8 mouse cellular contexts compared by ENCODE assay signal in the genomic region with DNA sequence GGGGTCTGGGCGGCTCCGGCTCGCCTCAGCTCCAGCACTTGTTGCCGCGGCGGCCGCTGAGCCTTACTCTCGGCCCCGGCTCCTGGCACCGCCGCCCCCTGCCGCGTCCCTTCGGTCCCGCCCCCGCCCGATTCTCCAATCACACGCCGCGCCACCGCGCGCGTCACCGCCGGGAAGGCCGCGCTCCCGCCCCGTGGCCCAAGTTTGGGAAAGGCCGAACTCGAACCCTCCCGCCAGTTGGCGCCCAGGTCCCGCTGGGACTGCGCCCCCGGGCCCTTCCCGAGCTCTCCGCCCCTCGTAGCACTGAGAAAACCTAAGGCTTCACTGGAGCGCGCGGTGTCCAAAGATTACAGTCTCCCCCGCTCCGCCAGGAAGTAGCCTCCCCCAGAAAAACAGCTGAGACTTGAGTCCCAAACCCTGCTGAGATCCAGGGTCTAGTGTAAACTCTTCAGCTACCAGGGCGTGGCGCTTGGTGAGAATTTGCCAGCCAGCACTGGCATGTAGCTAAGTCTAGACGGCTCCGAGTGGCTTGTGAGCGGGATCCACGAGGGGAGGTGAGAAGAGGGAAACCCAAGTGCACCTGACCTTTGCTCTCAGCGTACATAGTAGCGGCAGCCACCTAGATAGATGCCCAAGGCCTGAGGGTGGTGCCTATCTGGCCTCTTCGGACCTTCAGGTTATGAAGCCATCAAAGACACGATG. TPM values are rescaled to one million over a fixed set of nuclear protein-coding genes. Genes with fewer than 3 reads are reported as not detected.
DNase-seq lines count a peak whose midpoint lies in the region; ATAC-seq lines count a peak whose summit lies in the region.

No protein-coding gene starts in this region.

- peak; percentile 39; the same call in 1 of the 2 replicates for ATAC-seq in cerebellum, adult (ENCODE audit: insufficient number of reproducible peaks, low FRiP score, low TSS enrichment)
- ATAC-seq in embryonic facial prominence, embryonic 11.5 days (replicated peaks; ENCODE audit: insufficient number of reproducible peaks, low FRiP score, low TSS enrichment, low read depth): peak; percentile 91
- peak; percentile 62 for ATAC-seq in granulocyte monocyte progenitor cell, adult 5-6 weeks (replicated peaks; ENCODE audit: poor library complexity, severe bottlenecking)
- ATAC-seq in limb, embryonic 13.5 days (ENCODE audit: low FRiP score, low read depth): peak; percentile 92
- ATAC-seq in midbrain, embryonic 15.5 days (replicated peaks): peak; percentile 92

- WGBS in embryonic facial prominence, embryonic 11.5 days: under 1% methylated on average over 52 of the region's 55 CpGs
- under 1% methylated on average over 55 of the region's 55 CpGs for WGBS in limb, embryonic 13.5 days
- WGBS in midbrain, embryonic 15.5 days: under 1% methylated on average over 54 of the region's 55 CpGs

- H3K27me3 ChIP-seq in embryonic facial prominence, embryonic 11.5 days (ENCODE audit: control insufficient read depth, insufficient read depth, low read length): peaks cover 16% of the 10 kb centered on the region; the same call in 1 of the 2 replicates
- H3K27me3 ChIP-seq in limb, embryonic 13.5 days: peaks cover 71% of the 10 kb centered on the region
- H3K27me3 ChIP-seq in midbrain, embryonic 15.5 days (replicated peaks): peaks cover 58% of the 10 kb centered on the region

- no peak for DNase-seq in cerebellum, adult 9-11 months
- peak; percentile 91 for DNase-seq in embryonic facial prominence, embryonic 11.5 days (ENCODE audit: low spot score)
- DNase-seq in kidney, adult 11 months: peak; percentile 89
- DNase-seq in spleen, adult 18-20 months: peak; percentile 82 to 87

- H3K4me1 ChIP-seq in embryonic facial prominence, embryonic 11.5 days (ENCODE audit: control insufficient read depth, insufficient read depth, low read length): peaks cover 6% of the 10 kb centered on the region
- H3K4me1 ChIP-seq in limb, embryonic 13.5 days: peaks cover 22% of the 10 kb centered on the region
- peaks cover 24% of the 10 kb centered on the region for H3K4me1 ChIP-seq in midbrain, embryonic 15.5 days

- peak overlapping the region; percentile 67 for H3K9ac ChIP-seq in embryonic facial prominence, embryonic 11.5 days (replicated peaks; ENCODE audit: low read length)
- peak overlapping the region; percentile 73 for H3K9ac ChIP-seq in limb, embryonic 13.5 days
- H3K9ac ChIP-seq in midbrain, embryonic 15.5 days: peak overlapping the region; percentile 51

- H3K36me3 ChIP-seq in embryonic facial prominence, embryonic 11.5 days (replicated peaks; ENCODE audit: control insufficient read depth, insufficient read depth, low read depth, low read length): no peaks in the 10 kb centered on the region
- H3K36me3 ChIP-seq in limb, embryonic 13.5 days: no peaks in the 10 kb centered on the region
- H3K36me3 ChIP-seq in midbrain, embryonic 15.5 days (replicated peaks): no peaks in the 10 kb centered on the region

- no peaks in the 10 kb centered on the region for H3K9me3 ChIP-seq in embryonic facial prominence, embryonic 11.5 days (replicated peaks; ENCODE audit: control insufficient read depth, low read length)
- H3K9me3 ChIP-seq in limb, embryonic 13.5 days: no peaks in the 10 kb centered on the region
- no peaks in the 10 kb centered on the region for H3K9me3 ChIP-seq in midbrain, embryonic 15.5 days

- H3K4me3 ChIP-seq in embryonic facial prominence, embryonic 11.5 days (ENCODE audit: low read depth, low read length): peak overlapping the region; percentile 70
- peak overlapping the region; percentile 72 for H3K4me3 ChIP-seq in limb, embryonic 13.5 days
- H3K4me3 ChIP-seq in midbrain, embryonic 15.5 days: peak overlapping the region; percentile 74

- H3K27ac ChIP-seq in embryonic facial prominence, embryonic 11.5 days (replicated peaks; ENCODE audit: low read depth, low read length): no peak overlapping the region; the same call in 1 of the 2 replicates
- H3K27ac ChIP-seq in limb, embryonic 13.5 days: no peak overlapping the region
- H3K27ac ChIP-seq in midbrain, embryonic 15.5 days: 0 out of 2 replicates have a peak overlapping the region, but pooled peaks have one; percentile 19

- peak overlapping the region; percentile 97 for H3K4me2 ChIP-seq in embryonic facial prominence, embryonic 11.5 days (ENCODE audit: low read depth, low read length)
- H3K4me2 ChIP-seq in limb, embryonic 13.5 days (replicated peaks): peak overlapping the region; percentile 99
- peak overlapping the region; percentile 97 for H3K4me2 ChIP-seq in midbrain, embryonic 15.5 days

RNA-seq across cellular contexts. Expression of a gene that starts 1.0 kb away (rescaled TPM):
- polyA plus RNA-seq in embryonic facial prominence, embryonic 11.5 days (2014; fragmentation: Nextera tagmentation; extraction: Ambion mirVana): 2.7 and 3.9 TPM in 2 replicates
- total RNA-seq in granulocyte monocyte progenitor cell, adult 5-6 weeks (2014; fragmentation: Nextera tagmentation): 8.6 and 12.3 TPM in 2 replicates
- 10.6 and 41.3 TPM in 2 replicates for total RNA-seq in granulocyte monocyte progenitor cell, adult 5-6 weeks (2017)
- 5.5 TPM in 2 replicates for polyA plus RNA-seq in limb, embryonic 13.5 days (2015; fragmentation: Nextera tagmentation; extraction: Ambion mirVana)
- 2.0 and 3.6 TPM in 2 replicates for polyA plus RNA-seq in midbrain, embryonic 15.5 days (2015; fragmentation: Nextera tagmentation; extraction: Ambion mirVana)

Comparison
In these comparisons a context has a peak if more than half of its experiments do, and no peak if none do; other contexts are left out.
1. ATAC-seq: peak in every context shown above with its lines; median percentile 92 in limb, embryonic 13.5 days; 92 in midbrain, embryonic 15.5 days; 91 in embryonic facial prominence, embryonic 11.5 days; 62 in granulocyte monocyte progenitor cell, adult 5-6 weeks; 39 in cerebellum, adult.